Mouse (Mus musculus): Measurements from ENCODE around the gene Tmem260. TPM values are rescaled to one million over a fixed set of nuclear protein-coding genes. Genes with fewer than 3 reads are reported as not detected.

Gene Tmem260
- polyA plus RNA-seq, 1 experiment from 2014 or later, result 26.4 TPM

DNA sequence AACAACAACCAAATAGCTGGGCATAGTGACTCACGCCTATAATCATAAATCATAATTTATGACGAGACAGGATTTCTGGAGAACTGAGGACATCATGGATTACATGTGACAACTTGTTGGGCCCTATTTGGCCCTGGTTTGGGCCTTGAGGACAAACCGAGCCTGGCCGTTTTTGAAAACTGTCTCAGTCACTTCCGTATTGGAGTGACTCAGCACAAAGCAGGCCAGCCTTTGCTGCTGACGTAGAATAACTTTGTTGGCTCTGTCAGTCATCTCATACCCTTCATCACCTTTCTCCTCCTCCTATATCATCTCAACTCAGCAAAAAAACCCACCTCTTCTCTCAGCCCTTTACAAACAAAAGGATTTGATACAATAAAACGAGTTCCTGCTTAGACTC is 103.8 kb downstream of the Tmem260 start:
- no peak overlapping the region for H3K4me2 ChIP-seq (ENCODE audit: low read depth, low read length, severe bottlenecking)
- H3K27ac ChIP-seq (ENCODE audit: low read depth, low read length), result no peak overlapping the region
- H3K27me3 ChIP-seq (ENCODE audit: control insufficient read depth, insufficient read depth, low read length), result no peaks in the 10 kb centered on the region
- no peaks in the 10 kb centered on the region for H3K9me3 ChIP-seq (ENCODE audit: control insufficient read depth, low read length)
- H3K36me3 ChIP-seq (ENCODE audit: control insufficient read depth, insufficient read depth, low read length), result no peaks in the 10 kb centered on the region
- ATAC-seq (replicated peaks; ENCODE audit: low FRiP score) (no peak), DNase-seq (ENCODE audit: low spot score) (no peak)
- WGBS, result 85% methylated on average over 7 of the region's 7 CpGs
- H3K4me1 ChIP-seq (replicated peaks; ENCODE audit: control insufficient read depth, insufficient read depth, low read length), result no peaks in the 10 kb centered on the region
- no peak overlapping the region for H3K4me3 ChIP-seq (ENCODE audit: low read depth, low read length)
- no peak overlapping the region for H3K9ac ChIP-seq (ENCODE audit: low read length)

DNA sequence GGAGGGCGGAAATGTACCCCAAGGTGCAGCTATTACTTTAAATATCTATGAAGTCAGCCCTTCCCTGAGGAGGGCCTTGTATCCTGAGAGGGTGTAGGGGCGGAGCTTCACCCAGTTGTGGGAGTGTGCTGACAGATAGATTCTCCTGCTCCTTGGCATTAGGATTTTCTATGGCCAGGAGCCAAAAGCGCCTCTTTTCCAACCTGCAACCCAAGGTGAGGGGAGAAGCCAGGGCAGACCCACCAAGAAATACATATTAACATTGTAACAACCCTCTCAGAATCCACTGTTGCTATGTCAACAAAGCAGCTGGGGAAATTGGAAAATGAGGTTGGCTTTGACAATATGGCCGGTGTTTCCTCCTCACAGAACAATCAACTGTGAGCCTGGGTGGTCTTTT is 107.3 kb downstream of the Tmem260 start:
- H3K4me2 ChIP-seq (ENCODE audit: low read depth, low read length, severe bottlenecking), result no peak overlapping the region
- no peaks in the 10 kb centered on the region for H3K36me3 ChIP-seq (ENCODE audit: control insufficient read depth, insufficient read depth, low read length)
- no peaks in the 10 kb centered on the region for H3K9me3 ChIP-seq (ENCODE audit: control insufficient read depth, low read length)
- no peak for DNase-seq (ENCODE audit: low spot score)
- H3K9ac ChIP-seq (ENCODE audit: low read length), result no peak overlapping the region
- ATAC-seq (replicated peaks; ENCODE audit: low FRiP score), result no peak
- WGBS, result 87% methylated on average over 4 of the region's 4 CpGs
- no peak overlapping the region for H3K4me3 ChIP-seq (ENCODE audit: low read depth, low read length)
- no peaks in the 10 kb centered on the region for H3K4me1 ChIP-seq (replicated peaks; ENCODE audit: control insufficient read depth, insufficient read depth, low read length)
- no peak overlapping the region for H3K27ac ChIP-seq (ENCODE audit: low read depth, low read length)
- no peaks in the 10 kb centered on the region for H3K27me3 ChIP-seq (ENCODE audit: control insufficient read depth, insufficient read depth, low read length)

DNA sequence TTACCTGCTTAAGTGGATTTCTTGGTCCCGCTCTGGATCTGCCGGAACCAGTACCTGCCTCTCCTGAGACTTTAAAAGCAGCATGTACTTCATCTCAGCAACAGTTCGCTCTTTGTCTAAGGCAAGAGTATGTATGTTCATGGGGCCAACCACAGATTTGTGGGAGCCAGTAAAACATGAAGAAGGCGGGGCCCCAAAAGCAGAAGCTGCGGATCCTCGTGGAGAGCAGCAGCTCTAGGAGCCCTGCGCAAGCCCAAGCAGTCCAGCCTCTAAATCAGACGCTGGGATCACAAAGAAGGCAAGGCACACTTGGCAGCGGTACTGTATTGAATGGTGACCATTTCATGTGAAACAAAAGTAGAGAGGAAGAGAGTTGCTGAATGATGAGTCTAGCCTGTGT is 107.8 kb downstream of the Tmem260 start:
- no peak overlapping the region for H3K27ac ChIP-seq (ENCODE audit: low read depth, low read length)
- no peaks in the 10 kb centered on the region for H3K4me1 ChIP-seq (replicated peaks; ENCODE audit: control insufficient read depth, insufficient read depth, low read length)
- no peak for DNase-seq (ENCODE audit: low spot score)
- ATAC-seq (replicated peaks; ENCODE audit: low FRiP score), result no peak
- WGBS, result 92% methylated on average over 9 of the region's 9 CpGs
- no peaks in the 10 kb centered on the region for H3K9me3 ChIP-seq (ENCODE audit: control insufficient read depth, low read length)
- H3K4me3 ChIP-seq (ENCODE audit: low read depth, low read length), result no peak overlapping the region
- no peak overlapping the region for H3K9ac ChIP-seq (ENCODE audit: low read length)
- no peak overlapping the region for H3K4me2 ChIP-seq (ENCODE audit: low read depth, low read length, severe bottlenecking)
- H3K27me3 ChIP-seq (ENCODE audit: control insufficient read depth, insufficient read depth, low read length), result no peaks in the 10 kb centered on the region
- no peaks in the 10 kb centered on the region for H3K36me3 ChIP-seq (ENCODE audit: control insufficient read depth, insufficient read depth, low read length)

DNA sequence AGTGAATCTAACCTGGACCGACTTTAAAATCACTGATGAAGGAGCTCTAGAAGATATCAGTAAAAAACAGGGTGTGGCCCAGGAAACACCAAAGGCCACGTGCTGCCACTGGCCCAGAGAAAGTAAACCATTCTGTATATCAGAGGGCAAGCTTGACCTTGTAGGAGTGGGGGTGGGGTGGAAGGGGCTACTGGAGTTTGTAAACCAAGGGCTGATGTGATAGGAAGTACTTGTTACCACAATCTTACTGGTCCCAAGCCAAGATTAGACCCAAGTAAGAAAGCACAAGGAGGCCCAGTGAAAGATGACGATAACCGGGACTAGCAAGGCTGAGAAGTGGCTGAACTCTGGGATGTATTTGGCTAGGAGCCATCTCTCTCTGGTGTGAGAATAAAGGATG is 113.1 kb downstream of the Tmem260 start:
- Histone ChIP-seq H3K27me3 (ENCODE audit: control insufficient read depth, insufficient read depth, low read length) (no peaks in the 10 kb centered on the region), H3K36me3 (ENCODE audit: control insufficient read depth, insufficient read depth, low read length) (no peaks in the 10 kb centered on the region), H3K4me2 (ENCODE audit: low read depth, low read length, severe bottlenecking) (no peak overlapping the region), H3K9me3 (ENCODE audit: control insufficient read depth, low read length) (no peaks in the 10 kb centered on the region), H3K9ac (ENCODE audit: low read length) (no peak overlapping the region), H3K27ac (ENCODE audit: low read depth, low read length) (no peak overlapping the region), H3K4me3 (ENCODE audit: low read depth, low read length) (no peak overlapping the region), H3K4me1 (replicated peaks; ENCODE audit: control insufficient read depth, insufficient read depth, low read length) (no peaks in the 10 kb centered on the region)
- no peak for DNase-seq (ENCODE audit: low spot score)
- WGBS, result 94% methylated on average over 4 of the region's 4 CpGs
- ATAC-seq (replicated peaks; ENCODE audit: low FRiP score), result no peak

DNA sequence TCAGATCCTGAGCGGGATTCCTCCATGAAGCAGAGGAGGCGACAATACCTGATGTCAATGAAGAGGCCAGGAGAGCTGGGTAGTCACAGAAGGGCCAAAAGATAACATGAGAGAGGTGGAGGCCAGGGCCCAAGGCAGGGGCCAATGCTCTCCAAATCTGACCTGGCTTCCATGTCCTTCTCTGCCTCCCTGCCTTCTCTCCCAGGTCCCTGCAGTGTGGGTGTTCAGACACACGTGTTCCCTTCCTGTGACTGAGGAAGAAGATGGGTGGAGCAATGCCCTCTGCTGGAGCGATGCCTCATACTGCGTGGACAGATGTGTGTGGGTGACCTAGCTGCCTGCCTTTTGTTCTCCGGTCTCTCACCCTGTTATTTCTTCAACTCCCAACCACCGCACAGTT is 113.8 kb downstream of the Tmem260 start:
- Histone ChIP-seq H3K4me2 (ENCODE audit: low read depth, low read length, severe bottlenecking) (no peak overlapping the region), H3K27ac (ENCODE audit: low read depth, low read length) (no peak overlapping the region), H3K4me1 (replicated peaks; ENCODE audit: control insufficient read depth, insufficient read depth, low read length) (no peaks in the 10 kb centered on the region), H3K27me3 (ENCODE audit: control insufficient read depth, insufficient read depth, low read length) (no peaks in the 10 kb centered on the region), H3K36me3 (ENCODE audit: control insufficient read depth, insufficient read depth, low read length) (no peaks in the 10 kb centered on the region), H3K9me3 (ENCODE audit: control insufficient read depth, low read length) (no peaks in the 10 kb centered on the region), H3K4me3 (ENCODE audit: low read depth, low read length) (no peak overlapping the region), H3K9ac (ENCODE audit: low read length) (no peak overlapping the region)
- no peak for DNase-seq (ENCODE audit: low spot score)
- WGBS, result 75% methylated on average over 7 of the region's 7 CpGs
- no peak for ATAC-seq (replicated peaks; ENCODE audit: low FRiP score)

DNA sequence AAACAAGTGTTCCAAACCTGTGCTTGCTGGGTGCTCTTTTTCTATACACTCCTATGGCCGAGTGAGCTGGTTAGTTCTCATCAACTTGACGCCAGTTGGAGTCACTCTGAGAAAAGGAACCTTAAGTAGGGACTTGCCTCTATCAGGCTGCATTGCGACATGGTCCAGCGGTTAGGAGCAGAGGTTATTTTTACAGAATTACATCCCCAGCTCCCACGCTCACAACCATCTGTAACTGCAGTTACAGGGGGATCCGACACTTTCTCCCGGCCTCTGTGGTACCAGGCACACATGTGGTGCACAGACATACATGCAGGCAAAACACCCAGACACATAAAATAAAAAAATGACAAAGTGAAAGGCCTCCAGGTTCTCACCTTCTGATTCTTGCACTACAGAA is 120.7 kb downstream of the Tmem260 start:
- Histone ChIP-seq H3K9ac (ENCODE audit: low read length) (no peak overlapping the region), H3K27ac (ENCODE audit: low read depth, low read length) (no peak overlapping the region), H3K4me1 (replicated peaks; ENCODE audit: control insufficient read depth, insufficient read depth, low read length) (no peaks in the 10 kb centered on the region), H3K27me3 (ENCODE audit: control insufficient read depth, insufficient read depth, low read length) (no peaks in the 10 kb centered on the region), H3K36me3 (ENCODE audit: control insufficient read depth, insufficient read depth, low read length) (no peaks in the 10 kb centered on the region), H3K4me3 (ENCODE audit: low read depth, low read length) (no peak overlapping the region), H3K9me3 (ENCODE audit: control insufficient read depth, low read length) (no peaks in the 10 kb centered on the region), H3K4me2 (ENCODE audit: low read depth, low read length, severe bottlenecking) (no peak overlapping the region)
- WGBS, result 77% methylated on average over 7 of the region's 7 CpGs
- no peak for DNase-seq (ENCODE audit: low spot score)
- ATAC-seq (replicated peaks; ENCODE audit: low FRiP score), result no peak

Other genes starting within 250 kb of the Tmem260 start
- 73.3 and 78.7 TPM in 2 replicates for gene Otx2, start 227.7 kb downstream of the Tmem260 start, polyA plus RNA-seq (2014; fragmentation: Nextera tagmentation; extraction: Ambion mirVana)